Comparison of ENCODE assay signal across 23 mouse cellular contexts in the genomic region with DNA sequence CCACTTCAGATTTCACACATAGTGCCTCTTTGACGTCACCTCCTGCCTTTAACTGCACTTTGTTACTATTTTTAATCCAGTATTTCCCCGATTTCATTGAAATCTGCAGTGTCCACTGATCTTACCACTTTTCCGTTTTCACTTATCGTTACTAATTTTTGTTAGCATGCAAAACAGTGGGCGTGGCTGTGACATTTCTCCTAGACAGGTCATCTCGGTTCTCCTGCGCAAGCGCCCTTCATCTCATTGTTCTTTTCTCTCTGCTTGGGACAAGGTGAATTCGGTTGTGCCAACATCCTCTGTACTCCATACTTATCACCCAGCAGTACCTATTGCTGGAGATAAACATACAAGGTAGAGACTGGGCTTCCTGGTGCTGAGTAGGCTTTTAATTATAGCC. TPM values are rescaled to one million over a fixed set of nuclear protein-coding genes. Genes with fewer than 3 reads are reported as not detected.
"Had no signal": no experiment of that assay in that cellular context is flagged by ENCODE, and none has a peak within 500 bp of the region (broad histone marks: within the 10 kb centered on the region; RNA-seq: fewer than 3 reads in every experiment).

No protein-coding gene starts in this region.

- H3K27ac ChIP-seq: gastrocnemius, adult 2 months; heart, adult 2 months; heart, embryonic 13.5 days; heart, embryonic 15.5 days; hindbrain, embryonic 13.5 days; hindbrain, embryonic 15.5 days; hindbrain, postnatal 0 days; kidney, embryonic 15.5 days; kidney, postnatal 0 days; limb, embryonic 13.5 days; limb, embryonic 15.5 days; liver, embryonic 12.5 days; liver, embryonic 14.5 days had no signal

- H3K4me3 ChIP-seq: gastrocnemius, adult 2 months; heart, adult 2 months; heart, embryonic 13.5 days; heart, embryonic 15.5 days; hindbrain, embryonic 13.5 days; hindbrain, embryonic 15.5 days; kidney, embryonic 15.5 days; limb, embryonic 13.5 days; limb, embryonic 15.5 days; liver, embryonic 12.5 days had no signal

- DNase-seq: gastrocnemius, adult 2 months; gastrocnemius, postnatal 10 days; gastrocnemius, postnatal 36 days; heart, postnatal 36 days; kidney, adult 11 months; kidney, adult 2 months; kidney, adult 9 months; kidney, postnatal 14 days; kidney, postnatal 36 days had no signal

- H3K4me1 ChIP-seq: hindbrain, embryonic 13.5 days; kidney, embryonic 15.5 days; limb, embryonic 13.5 days; limb, embryonic 15.5 days; liver, embryonic 12.5 days had no signal

- H3K27me3 ChIP-seq: heart, embryonic 13.5 days; heart, embryonic 15.5 days; hindbrain, embryonic 13.5 days; hindbrain, embryonic 15.5 days; kidney, embryonic 15.5 days; limb, embryonic 13.5 days; limb, embryonic 15.5 days; liver, embryonic 12.5 days had no signal

RNA-seq across cellular contexts. Expression of a gene that starts 56.3 kb away (rescaled TPM):
- total RNA-seq: hematopoietic stem cell, adult 5-6 weeks; liver, adult 2 months had no signal
- polyA plus RNA-seq: liver, adult 2 months had no signal
